Mouse (Mus musculus): ENCODE data around the gene C2cd2l. TPM values are rescaled to one million over a fixed set of nuclear protein-coding genes. Genes with fewer than 3 reads are reported as not detected.

The C2cd2l gene
- 22.2 TPM for total RNA-seq (2023)

GRCm38 (mm10) chr9:44319887-44320798 is at the start of gene C2cd2l:
Gene C2cd2l (minus strand): TSS chr9:44320285.

GRCm38 (mm10) chr9:44361190-44361917 is 41.3 kb upstream of the C2cd2l start, which contains the start of gene Vps11:
Gene Vps11 (minus strand): TSS chr9:44361670.

GRCm38 (mm10) chr9:44343781-44344421 is 23.8 kb upstream of the C2cd2l start, which contains the start of gene Hmbs:
Gene Hmbs (minus strand): TSS chr9:44344228.

GRCm38 (mm10) chr9:44334396-44335330 is 14.6 kb upstream of the C2cd2l start, which contains the start of gene H2afx:
Gene H2afx (plus strand): TSS chr9:44334694.

GRCm38 (mm10) chr9:44325768-44326370 is 5.8 kb upstream of the C2cd2l start, which contains the start of gene Dpagt1:
Gene Dpagt1 (plus strand): TSS chr9:44326019.

GRCm38 (mm10) chr9:44305466-44306079 is 14.5 kb downstream of the C2cd2l start, which contains the start of gene Hinfp:
Gene Hinfp (minus strand): TSS chr9:44305671.

GRCm38 (mm10) chr9:44288076-44288958 is 31.8 kb downstream of the C2cd2l start, which contains the start of gene Abcg4:
Gene Abcg4 (minus strand): TSS chr9:44288615.

GRCm38 (mm10) chr9:44268432-44268831 is 51.7 kb downstream of the C2cd2l start, which contains the start of gene Nlrx1:
Gene Nlrx1 (minus strand): TSS chr9:44268599.

Other genes with a start within 250 kb of the C2cd2l start
- 0.34 TPM for gene Mfrp, start 218.6 kb downstream of the C2cd2l start, total RNA-seq (2023)
- not detected for gene C1qtnf5, start 213.0 kb downstream of the C2cd2l start, total RNA-seq (2023)
- 0.21 TPM for gene Gm49380, start 206.8 kb downstream of the C2cd2l start, total RNA-seq (2023)
- gene Rnf26, start 206.8 kb downstream of the C2cd2l start, total RNA-seq (2023) = 20.6 TPM
- gene Mcam, start 185.8 kb downstream of the C2cd2l start, total RNA-seq (2023) = 1.5 TPM
- gene Cbl, start 86.2 kb downstream of the C2cd2l start, total RNA-seq (2023) = 154 TPM
- not detected for gene Ccdc153, start 79.6 kb downstream of the C2cd2l start, total RNA-seq (2023)
- not detected for gene Pdzd3, start 68.8 kb downstream of the C2cd2l start, total RNA-seq (2023)
- 5.8 TPM for gene Nlrx1, start 51.7 kb downstream of the C2cd2l start, total RNA-seq (2023)
- gene Abcg4, start 31.7 kb downstream of the C2cd2l start, total RNA-seq (2023) = 0.24 TPM
- 55.6 TPM for gene Hinfp, start 14.6 kb downstream of the C2cd2l start, total RNA-seq (2023)
- 8.9 TPM for gene Dpagt1, start 5.7 kb upstream of the C2cd2l start, total RNA-seq (2023)
- gene H2afx, start 14.4 kb upstream of the C2cd2l start, total RNA-seq (2023) = 36.3 TPM
- gene Hmbs, start 23.9 kb upstream of the C2cd2l start, total RNA-seq (2023) = 13.8 TPM
- 53.0 TPM for gene Vps11, start 41.4 kb upstream of the C2cd2l start, total RNA-seq (2023)
- 55.7 TPM for gene Hyou1, start 59.2 kb upstream of the C2cd2l start, total RNA-seq (2023)
- gene Slc37a4, start 76.6 kb upstream of the C2cd2l start, total RNA-seq (2023) = 12.8 TPM
- gene Rps25, start 86.9 kb upstream of the C2cd2l start, total RNA-seq (2023) = 3,014 TPM
- 42.5 TPM for gene Trappc4, start 87.3 kb upstream of the C2cd2l start, total RNA-seq (2023)
- gene Ccdc84, start 98.3 kb upstream of the C2cd2l start, total RNA-seq (2023) = 37.9 TPM
- not detected for gene Foxr1, start 120.9 kb upstream of the C2cd2l start, total RNA-seq (2023)
- not detected for gene Upk2, start 134.7 kb upstream of the C2cd2l start, total RNA-seq (2023)
- 251 TPM for gene Bcl9l, start 162.5 kb upstream of the C2cd2l start, total RNA-seq (2023)
- gene Cxcr5, start 241.6 kb upstream of the C2cd2l start, total RNA-seq (2023) = 19.7 TPM

All from CD8-positive naive resting alpha-beta T cell, adult 57 days (primary cell).